Mouse (Mus musculus) lung, postnatal 36 days (tissue): ENCODE measurements around the gene Fbxo42.
"Not testable (repeated sequence)": the region's sequence is repeated elsewhere in the genome, so short reads cannot be mapped to it uniquely, and the experiment has no call there.

Experiments
- DNase-seq: peaks from one replicate; pipeline ENCODE4 v3.0.0; 2022; ENCODE audit warnings: mixed read lengths

The Fbxo42 gene

GRCm38 (mm10) chr4:141137740-141138139 is 10.0 kb upstream of the Fbxo42 start:
- DNase-seq: not testable (repeated sequence)

GRCm38 (mm10) chr4:141138425-141139115 is 9.1 kb upstream of the Fbxo42 start:
- DNase-seq: no peak

GRCm38 (mm10) chr4:141139116-141139970 is 8.4 kb upstream of the Fbxo42 start, which contains the start of gene Szrd1:
Gene Szrd1 (minus strand): TSS chr4:141139775.
- peak; percentile 100 for DNase-seq

- DNase-seq: not testable (repeated sequence)
These were observed 7.4 kb upstream of the Fbxo42 start for GRCm38 (mm10) chr4:141140354-141140753.

- no peak for DNase-seq
These were observed 6.7 kb upstream of the Fbxo42 start for GRCm38 (mm10) chr4:141140967-141141366.

- peak; percentile 90 for DNase-seq
These were observed 5.4 kb upstream of the Fbxo42 start for GRCm38 (mm10) chr4:141142285-141142811.

GRCm38 (mm10) chr4:141145124-141145523 is 2.6 kb upstream of the Fbxo42 start:
- DNase-seq: not testable (repeated sequence)

GRCm38 (mm10) chr4:141146491-141147033 is 1.2 kb upstream of the Fbxo42 start:
- DNase-seq: no peak

GRCm38 (mm10) chr4:141148009-141148801 is 492 bp downstream of the Fbxo42 start:
- no peak for DNase-seq

- no peak for DNase-seq
These were observed 1.4 kb downstream of the Fbxo42 start for GRCm38 (mm10) chr4:141149116-141149515.

GRCm38 (mm10) chr4:141157485-141157884 is 9.8 kb downstream of the Fbxo42 start:
- no peak for DNase-seq

- DNase-seq: no peak
These were observed 10.9 kb downstream of the Fbxo42 start for GRCm38 (mm10) chr4:141158609-141159008.

GRCm38 (mm10) chr4:141159093-141159492 is 11.4 kb downstream of the Fbxo42 start:
- no peak for DNase-seq

GRCm38 (mm10) chr4:141159666-141160065 is 12.0 kb downstream of the Fbxo42 start:
- no peak for DNase-seq

GRCm38 (mm10) chr4:141160193-141160592 is 12.5 kb downstream of the Fbxo42 start:
- DNase-seq: no peak

GRCm38 (mm10) chr4:141161699-141162208 is 14.0 kb downstream of the Fbxo42 start:
- DNase-seq: no peak

- no peak for DNase-seq
These were observed 16.0 kb downstream of the Fbxo42 start for GRCm38 (mm10) chr4:141163729-141164128.

GRCm38 (mm10) chr4:141165744-141166292 is 18.1 kb downstream of the Fbxo42 start:
- DNase-seq: no peak

GRCm38 (mm10) chr4:141167156-141167555 is 19.4 kb downstream of the Fbxo42 start:
- no peak for DNase-seq

- no peak for DNase-seq
These were observed 24.4 kb downstream of the Fbxo42 start for GRCm38 (mm10) chr4:141172121-141172520.

- no peak for DNase-seq
These were observed 28.1 kb downstream of the Fbxo42 start for GRCm38 (mm10) chr4:141175783-141176182.

GRCm38 (mm10) chr4:141176328-141176838 is 28.7 kb downstream of the Fbxo42 start:
- DNase-seq: no peak
